Mouse (Mus musculus): ENCODE results near the gene Prl7a2.

Prl7a2 gene

GRCm38 (mm10) chr13:27667936-27668335 lies at the start of gene Prl7a2:
Gene Prl7a2 (minus strand): TSS chr13:27668036.
- DNase-seq, result no peak

GRCm38 (mm10) chr13:27716636-27717035 lies 48.8 kb upstream of the Prl7a2 start, which contains the start of gene Prl7d1:
Gene Prl7d1 (minus strand): TSS chr13:27716736.
- DNase-seq, result no peak

GRCm38 (mm10) chr13:27706521-27706920 lies 38.7 kb upstream of the Prl7a2 start:
- no peak for DNase-seq

GRCm38 (mm10) chr13:27660747-27661146 lies 7.1 kb downstream of the Prl7a2 start:
- DNase-seq, result no peak

- no peak for DNase-seq
Observed at GRCm38 (mm10) chr13:27642393-27642792, 25.4 kb downstream of the Prl7a2 start, which contains the start of gene Prl7a1. Gene Prl7a1 (minus strand): TSS chr13:27642493.

- DNase-seq, result no peak
Observed at GRCm38 (mm10) chr13:27610482-27610881, 57.4 kb downstream of the Prl7a2 start, which contains the start of gene Prl7b1. Gene Prl7b1 (minus strand): TSS chr13:27610582.

Measured in kidney, postnatal 36 days (tissue).